Mouse (Mus musculus) liver, embryonic 14.5 days (tissue): Measurements from ENCODE around the gene Fbxl4. TPM values are rescaled to one million over a fixed set of nuclear protein-coding genes. Genes with fewer than 3 reads are reported as not detected.

Source experiments
- ATAC-seq: fragments of 200-750 bp; cut with Nextera tagmentation; 2 replicates; pipeline ENCODE4 v1.8.0; 2017; ENCODE audit warnings: moderate number of reproducible peaks, mild to moderate bottlenecking, moderate library complexity; ENCODE audit not compliant: insufficient read depth
- DNase-seq, 3 experiments: peaks; one replicate each; pipeline ENCODE4 v3.0.0-alpha.2; 2012 to 2013; ENCODE audit warnings: low read depth in 3 of 3, low spot score in 3 of 3
- H3K27ac ChIP-seq: fragments of 300-500 bp; sonication (generic); 2 replicates; pipeline ENCODE4 v1.5.1; 2014; ENCODE audit warnings: moderate library complexity, mild to moderate bottlenecking, control low read depth, inconsistent platforms
- H3K27me3 ChIP-seq: fragments of 300-500 bp; sonication (generic); 2 replicates; pipeline ENCODE4 v1.6.1; 2014; ENCODE audit warnings: mild to moderate bottlenecking, low read length, moderate library complexity; ENCODE audit not compliant: control insufficient read depth, insufficient read depth
- H3K36me3 ChIP-seq: fragments of 300-500 bp; sonication (generic); replicated peaks from 2 replicates; pipeline ENCODE4 v1.6.1; 2014; ENCODE audit warnings: low read depth; ENCODE audit not compliant: control insufficient read depth, insufficient read depth
- H3K4me1 ChIP-seq, 2 experiments: fragments of 200-500 bp in 1 of 2; fragments of 300-500 bp in 1 of 2; sonication (generic) in 1 of 2; replicated peaks; 2 replicates each; pipeline ENCODE4 v1.6.1; 2012 to 2014; ENCODE audit warnings: antibody characterized with exemption in 1 of 2, inconsistent platforms in 1 of 2, low read length in 1 of 2; ENCODE audit not compliant: control insufficient read depth in 2 of 2, insufficient read depth in 2 of 2
- H3K4me2 ChIP-seq: fragments of 300-500 bp; sonication (generic); 2 replicates; pipeline ENCODE4 v1.6.1; 2014; ENCODE audit warnings: low read depth, mild to moderate bottlenecking, control low read depth, moderate library complexity
- H3K4me3 ChIP-seq, 2 experiments: fragments of 200-500 bp in 1 of 2; fragments of 300-500 bp in 1 of 2; sonication (generic) in 1 of 2; 2 replicates each; pipeline ENCODE4 v1.5.1; 2012 to 2014; ENCODE audit warnings: low read depth in 2 of 2, low read length in 2 of 2, mild to moderate bottlenecking in 2 of 2, control low read depth in 1 of 2, inconsistent platforms in 1 of 2, moderate library complexity in 1 of 2; ENCODE audit not compliant: insufficient read depth in 1 of 2
- H3K9ac ChIP-seq: fragments of 300-500 bp; sonication (generic); replicated peaks from 2 replicates; pipeline ENCODE4 v1.6.1; 2014; ENCODE audit warnings: mild to moderate bottlenecking, control low read depth, moderate library complexity
- H3K9me3 ChIP-seq: fragments of 300-500 bp; sonication (generic); 2 replicates; pipeline ENCODE4 v1.6.1; 2016; ENCODE audit warnings: low read length, mixed read lengths; ENCODE audit not compliant: control insufficient read depth
- CTCF ChIP-seq: IDR thresholded peaks from 2 replicates; pipeline ENCODE4 v1.5.1; 2016; ENCODE audit warnings: antibody characterized with exemption, low read depth, control low read depth
- EP300 ChIP-seq: IDR thresholded peaks from 2 replicates; pipeline ENCODE4 v1.6.1; 2016; ENCODE audit warnings: antibody characterized with exemption, low read depth
- WGBS: fragments of 180-500 bp; shearing (Covaris S2); extraction: QIAGEN DNeasy Blood & Tissue Kit; methylation state at CpG from one replicate; pipeline ENCODE4 v1.1.7; 2014; ENCODE audit not compliant: insufficient replicate concordance; 5-methylcytosine and 5-hydroxymethylcytosine counted together
- polyA plus RNA-seq, 2 experiments: library from polyadenylated mRNA; depleted of rRNA in 1 of 2; stranded (reverse) in 1 of 2; unstranded in 1 of 2; fragments of >200 nt; fragmentation: Nextera tagmentation in 1 of 2; extraction: Ambion mirVana in 1 of 2; gene quantifications; 2 replicates each; pipeline versions ENCODE4 v1.2.1 to v1.2.3; 2012 to 2014

Fbxl4 gene
- polyA plus RNA-seq, 2 experiments: 3.9 to 4.6 TPM

- Histone ChIP-seq H3K4me1 (no peaks in the 10 kb centered on the region), H3K9ac (no peak overlapping the region), H3K36me3 (no peaks in the 10 kb centered on the region), H3K27me3 (no peaks in the 10 kb centered on the region), H3K4me3 (no peak overlapping the region), H3K27ac (no peak overlapping the region), H3K4me2 (no peak overlapping the region), H3K9me3 (no peaks in the 10 kb centered on the region)
- ATAC-seq: no peak
- 78% methylated on average over 7 of the region's 7 CpGs for WGBS
- TF ChIP-seq EP300: no peak
- no peak for TF ChIP-seq CTCF
- no peak for DNase-seq
Observed at GRCm38 (mm10) chr4:22390045-22390444, 32.7 kb downstream of the Fbxl4 start.

DNA sequence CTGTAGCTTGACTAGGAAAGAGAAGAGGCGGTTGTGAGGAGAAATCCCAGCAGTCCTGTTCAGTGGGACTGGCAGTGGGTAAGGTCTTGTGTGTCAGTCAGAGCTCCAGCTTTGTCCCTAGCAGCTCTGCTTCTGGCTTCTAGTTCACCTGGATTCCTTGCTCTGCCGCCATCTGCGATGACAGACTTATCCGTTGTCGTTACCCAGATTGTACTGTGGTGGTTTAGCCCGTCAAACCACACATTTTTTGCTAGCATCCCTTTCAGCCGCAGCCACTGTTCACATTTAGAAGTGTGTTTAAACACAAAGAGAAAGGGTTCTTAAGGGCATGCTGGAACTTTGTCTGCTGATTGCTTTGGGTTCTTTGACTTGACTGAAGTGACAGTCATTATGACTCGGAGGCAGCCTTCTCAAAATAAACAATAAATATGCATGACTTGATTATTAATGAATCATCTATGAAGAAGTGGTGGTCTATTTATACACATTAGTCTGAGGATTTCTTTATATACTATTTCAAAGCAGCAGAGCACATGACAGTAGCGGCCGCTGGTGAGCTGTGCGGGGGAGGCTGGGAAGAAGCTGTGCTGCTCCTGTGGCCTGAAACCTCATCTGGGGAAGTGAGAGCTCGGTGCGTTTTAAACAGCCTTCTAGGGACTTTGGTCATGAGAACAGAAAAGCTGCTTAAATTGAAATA is 35.6 kb downstream of the Fbxl4 start:
- TF ChIP-seq CTCF (no peak), EP300 (no peak)
- no peak overlapping the region for H3K4me3 ChIP-seq
- WGBS: 79% methylated on average over 13 of the region's 13 CpGs
- H3K9me3 ChIP-seq: no peaks in the 10 kb centered on the region
- H3K4me2 ChIP-seq: no peak overlapping the region
- no peaks in the 10 kb centered on the region for H3K4me1 ChIP-seq
- no peak for DNase-seq
- H3K36me3 ChIP-seq: no peaks in the 10 kb centered on the region
- no peak for ATAC-seq
- H3K27ac ChIP-seq: no peak overlapping the region
- H3K27me3 ChIP-seq: no peaks in the 10 kb centered on the region
- no peak overlapping the region for H3K9ac ChIP-seq

DNA sequence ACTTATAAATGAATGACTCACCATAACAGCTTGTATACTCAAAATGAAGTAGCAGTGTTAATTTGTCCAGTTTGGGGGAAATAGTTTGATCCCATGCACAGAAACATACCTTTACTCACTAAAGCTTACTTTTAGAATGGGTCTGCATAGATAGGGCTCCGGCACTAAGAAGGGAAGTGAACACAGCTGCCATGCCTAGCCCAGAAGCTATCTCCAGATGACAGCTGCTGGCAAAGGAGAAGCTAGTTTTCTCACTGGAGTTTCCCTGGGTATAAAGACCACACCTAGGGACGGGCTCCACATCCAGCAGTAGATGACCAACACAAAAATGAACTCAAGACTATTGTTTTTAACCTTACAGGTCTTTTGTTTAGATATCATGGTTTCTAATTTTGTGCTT is 38.1 kb downstream of the Fbxl4 start:
- 21% methylated on average over 2 of the region's 2 CpGs for WGBS

DNA sequence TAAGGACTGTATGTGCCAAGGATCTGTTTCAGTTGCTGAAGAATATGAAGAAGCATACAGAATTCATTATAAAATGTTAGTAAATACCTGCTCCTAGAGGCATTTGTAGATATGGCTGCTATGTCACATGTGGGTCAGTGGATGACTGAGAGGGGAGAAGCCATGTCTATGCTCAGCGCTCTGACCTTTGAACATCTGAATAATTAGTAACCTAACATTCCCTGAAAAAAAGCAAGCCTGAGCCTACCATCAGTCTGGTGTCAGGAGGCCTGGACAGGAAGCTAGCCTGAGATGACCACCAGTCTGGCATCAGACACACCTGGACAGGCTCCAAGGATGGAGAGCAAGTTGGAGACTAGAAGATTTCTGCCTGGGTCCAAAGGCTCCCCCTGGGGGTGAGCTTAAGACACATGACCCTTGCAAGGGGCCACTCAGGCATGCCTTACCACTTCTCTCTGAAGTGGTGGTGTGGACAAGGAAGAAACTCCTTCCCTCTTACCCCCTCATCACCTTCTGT is 39.2 kb downstream of the Fbxl4 start:
- Histone ChIP-seq H3K4me1 (no peaks in the 10 kb centered on the region), H3K4me3 (no peak overlapping the region), H3K27ac (no peak overlapping the region), H3K4me2 (no peak overlapping the region), H3K9ac (no peak overlapping the region), H3K27me3 (no peaks in the 10 kb centered on the region), H3K9me3 (no peaks in the 10 kb centered on the region), H3K36me3 (no peaks in the 10 kb centered on the region)
- TF ChIP-seq CTCF (no peak), EP300 (no peak)
- ATAC-seq (no peak), DNase-seq (no peak)
- 85% methylated on average over 1 of the region's 1 CpGs for WGBS

More for the DNA sequence above, 38.1 kb downstream of the Fbxl4 start:
- no peak overlapping the region for H3K9ac ChIP-seq
- ATAC-seq (no peak), DNase-seq (no peak)
- no peak overlapping the region for H3K4me3 ChIP-seq
- no peaks in the 10 kb centered on the region for H3K4me1 ChIP-seq
- no peak overlapping the region for H3K4me2 ChIP-seq
- H3K9me3 ChIP-seq: no peaks in the 10 kb centered on the region
- H3K27me3 ChIP-seq: no peaks in the 10 kb centered on the region
- no peak overlapping the region for H3K27ac ChIP-seq
- no peaks in the 10 kb centered on the region for H3K36me3 ChIP-seq
- TF ChIP-seq EP300: no peak
- TF ChIP-seq CTCF: no peak

DNA sequence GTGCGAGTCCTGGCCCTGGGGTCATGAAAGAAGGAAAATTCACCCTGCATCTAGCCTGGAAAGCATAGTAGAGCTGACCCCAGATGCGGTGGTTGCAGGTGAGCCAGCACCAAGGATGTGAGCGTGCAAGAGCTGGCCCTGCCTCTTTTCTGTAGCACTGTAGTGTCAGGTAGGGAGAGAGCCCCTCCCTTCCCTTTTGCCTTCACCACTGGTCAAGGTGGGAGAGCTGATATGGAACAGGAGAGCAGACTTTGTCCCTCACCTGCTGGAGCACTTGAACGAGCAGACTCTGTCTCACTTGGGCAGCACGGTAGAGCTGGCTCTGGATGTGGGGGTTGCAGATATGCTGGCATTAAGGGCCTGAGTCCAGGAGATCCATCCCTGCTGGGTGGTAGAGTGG is 39.7 kb downstream of the Fbxl4 start:
- H3K4me2 ChIP-seq: no peak overlapping the region
- no peaks in the 10 kb centered on the region for H3K36me3 ChIP-seq
- H3K27me3 ChIP-seq: no peaks in the 10 kb centered on the region
- TF ChIP-seq EP300: no peak
- no peak for TF ChIP-seq CTCF
- WGBS: 77% methylated on average over 5 of the region's 5 CpGs
- no peak overlapping the region for H3K4me3 ChIP-seq
- H3K9me3 ChIP-seq: no peaks in the 10 kb centered on the region
- DNase-seq: no peak
- no peak overlapping the region for H3K27ac ChIP-seq
- no peaks in the 10 kb centered on the region for H3K4me1 ChIP-seq
- ATAC-seq: no peak
- H3K9ac ChIP-seq: no peak overlapping the region
